Mouse (Mus musculus) CD8-positive naive resting alpha-beta T cell, adult 2 months (primary cell): ENCODE data around the gene Rp9.
A peak's percentile ranks its signal among the peaks of the same experiment; 100 is the strongest.

Experiments used
- DNase-seq, 2 experiments: peaks; one replicate each; pipeline ENCODE4 v3.0.0; 2022; ENCODE audit warnings: low read depth in 2 of 2, low spot score in 2 of 2

The Rp9 gene

DNA sequence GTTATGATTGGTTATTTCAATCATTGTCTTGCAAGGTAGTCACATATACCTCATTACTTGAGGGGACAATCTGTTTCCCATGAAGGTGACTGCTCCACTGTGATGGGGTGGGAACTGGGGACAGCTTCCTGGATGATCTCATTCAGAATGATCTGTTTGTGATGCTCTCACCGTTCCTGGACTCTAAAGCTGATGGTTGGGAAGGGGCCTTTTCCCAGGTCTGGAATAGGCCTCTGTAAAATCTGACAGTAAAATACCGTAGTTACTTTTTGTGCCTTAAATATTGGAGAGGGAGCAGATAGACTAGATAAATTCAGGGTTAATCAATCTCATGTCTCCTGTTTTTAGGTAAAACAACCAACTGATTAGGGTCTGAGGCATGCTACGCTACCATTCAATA, at the start of gene Rp9:
Rp9 (minus strand) TSS at position 101 of the 400 bp plus-strand sequence.
- no peak for DNase-seq

DNA sequence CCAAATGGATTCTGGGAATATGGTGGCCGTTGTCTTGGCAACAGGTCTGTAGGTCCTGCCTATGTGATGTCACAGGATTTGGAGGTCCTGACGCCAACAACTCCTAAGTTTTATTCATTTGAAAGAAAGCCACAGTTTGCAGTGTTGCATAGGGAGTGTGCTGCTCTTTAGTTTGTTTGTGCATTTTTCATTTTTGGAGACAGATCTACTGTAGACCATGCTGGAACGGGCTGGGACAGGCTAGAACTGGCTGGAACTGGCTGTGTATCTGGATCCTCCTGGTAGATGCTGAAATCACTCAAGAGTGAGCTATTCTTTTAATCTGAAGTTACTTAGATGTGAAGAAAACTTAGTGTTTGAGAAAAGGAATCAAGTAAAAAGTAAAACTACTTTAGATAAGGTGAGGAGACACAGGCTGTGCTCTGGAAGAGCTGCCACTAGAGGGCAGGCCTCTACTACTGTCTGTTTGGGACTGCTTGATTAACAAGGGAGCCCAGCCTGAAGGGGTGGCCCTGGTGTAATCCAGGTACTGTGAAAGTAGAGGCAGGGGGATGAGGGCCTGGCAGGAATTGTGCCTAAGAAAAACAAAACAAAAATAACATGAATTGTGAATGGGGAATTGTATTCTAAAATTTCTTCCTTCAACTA, 49.0 kb upstream of the Rp9 start:
- peak in 1 of 2 experiments; percentile 10 for DNase-seq

DNA sequence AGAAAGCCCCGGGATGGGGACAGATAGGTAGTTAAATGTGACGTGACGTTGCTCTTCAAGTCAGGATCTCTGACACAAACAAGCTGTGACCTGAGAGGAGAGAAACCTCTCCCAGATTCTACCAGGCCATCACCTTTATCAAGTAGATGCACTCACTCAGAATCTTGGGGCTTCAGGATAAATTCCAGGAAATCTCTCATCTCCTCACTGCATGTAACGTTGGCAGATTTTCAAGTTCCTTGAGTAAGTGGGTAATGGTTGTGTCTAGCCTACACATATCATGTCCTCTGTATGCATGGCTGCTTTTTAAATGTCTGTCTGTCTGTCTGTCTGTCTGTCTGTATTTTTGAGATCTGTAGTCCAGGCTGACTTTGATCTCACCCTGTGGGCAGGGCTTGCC, 45.5 kb upstream of the Rp9 start:
- no peak for DNase-seq

GRCm38 (mm10) chr9:22505574-22505973, 36.0 kb upstream of the Rp9 start:
- no peak for DNase-seq

GRCm38 (mm10) chr9:22503581-22503980, 34.0 kb upstream of the Rp9 start:
- no peak for DNase-seq

GRCm38 (mm10) chr9:22502972-22503371, 33.4 kb upstream of the Rp9 start:
- DNase-seq = no peak

GRCm38 (mm10) chr9:22497021-22497767, 27.7 kb upstream of the Rp9 start:
- DNase-seq = no peak

- no peak for DNase-seq
These were observed 25.6 kb upstream of the Rp9 start for GRCm38 (mm10) chr9:22495133-22495532.

DNA sequence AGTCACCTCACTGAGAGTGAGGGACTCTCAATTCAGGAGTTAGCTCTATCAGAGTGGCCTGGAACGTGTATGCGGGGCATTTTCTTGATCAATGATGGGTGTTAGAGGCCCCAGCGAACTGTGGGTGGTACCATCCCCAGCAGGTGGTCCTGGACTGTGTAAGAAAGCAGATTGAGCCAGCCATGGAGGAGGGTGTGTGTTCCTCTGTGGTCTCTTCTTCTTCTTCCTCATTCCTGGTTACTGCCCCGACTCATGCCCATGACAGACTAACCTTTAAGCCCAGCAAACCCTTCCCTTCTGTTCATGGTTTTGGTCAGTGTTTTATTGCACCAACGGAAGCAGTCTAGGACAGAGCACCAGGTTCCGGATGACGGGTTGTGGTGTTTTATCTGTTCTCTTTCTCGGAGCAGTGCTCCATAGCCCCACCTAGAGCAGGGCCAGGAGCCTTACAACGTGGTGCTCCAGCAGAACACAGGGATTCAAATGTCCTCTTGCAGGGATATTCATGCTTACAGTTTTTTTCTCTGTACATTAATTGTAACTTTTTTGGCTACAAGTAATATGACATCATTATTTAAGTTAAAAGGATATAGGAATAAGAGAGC, 24.8 kb upstream of the Rp9 start:
- DNase-seq = no peak

DNA sequence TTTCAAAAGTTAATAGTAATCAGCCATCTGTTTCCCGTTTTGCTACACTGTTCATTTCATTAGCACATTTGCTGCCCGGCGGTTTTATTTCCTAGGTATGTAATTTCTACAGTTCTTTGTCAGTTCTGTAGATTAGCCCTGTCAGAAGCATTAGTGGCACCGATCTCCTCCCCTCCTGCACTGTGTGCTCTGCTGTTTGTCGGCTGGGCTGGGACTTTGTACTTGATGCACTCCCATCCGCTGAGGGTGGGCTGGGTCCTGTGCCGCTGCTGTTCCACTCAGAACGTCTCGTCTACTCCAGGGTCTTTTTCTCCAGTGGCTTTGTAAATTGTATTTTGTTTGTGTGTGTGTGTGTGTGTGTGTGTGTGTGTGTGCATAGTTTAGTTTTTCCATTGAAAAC, 19.4 kb upstream of the Rp9 start:
- DNase-seq = no peak

DNA sequence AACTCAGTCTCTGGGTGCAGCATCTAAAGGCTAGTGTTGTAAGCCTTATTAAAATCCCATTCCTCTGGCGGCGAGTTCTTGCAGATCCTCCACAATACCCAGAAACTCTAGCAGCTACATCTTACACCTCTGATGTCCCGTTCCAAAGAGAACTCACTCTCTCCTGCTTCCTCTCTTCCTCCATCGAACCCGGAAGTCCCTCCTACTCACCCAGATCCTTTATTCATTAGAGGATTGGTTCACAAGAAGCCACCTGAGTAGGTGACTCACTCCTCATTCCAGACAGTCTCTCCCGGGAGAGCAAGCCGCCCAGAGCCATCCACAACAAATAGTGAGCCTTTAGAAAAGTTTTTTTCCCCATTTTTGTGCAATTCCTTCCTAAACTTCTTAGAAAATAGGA, 16.7 kb upstream of the Rp9 start:
- DNase-seq = no peak

DNA sequence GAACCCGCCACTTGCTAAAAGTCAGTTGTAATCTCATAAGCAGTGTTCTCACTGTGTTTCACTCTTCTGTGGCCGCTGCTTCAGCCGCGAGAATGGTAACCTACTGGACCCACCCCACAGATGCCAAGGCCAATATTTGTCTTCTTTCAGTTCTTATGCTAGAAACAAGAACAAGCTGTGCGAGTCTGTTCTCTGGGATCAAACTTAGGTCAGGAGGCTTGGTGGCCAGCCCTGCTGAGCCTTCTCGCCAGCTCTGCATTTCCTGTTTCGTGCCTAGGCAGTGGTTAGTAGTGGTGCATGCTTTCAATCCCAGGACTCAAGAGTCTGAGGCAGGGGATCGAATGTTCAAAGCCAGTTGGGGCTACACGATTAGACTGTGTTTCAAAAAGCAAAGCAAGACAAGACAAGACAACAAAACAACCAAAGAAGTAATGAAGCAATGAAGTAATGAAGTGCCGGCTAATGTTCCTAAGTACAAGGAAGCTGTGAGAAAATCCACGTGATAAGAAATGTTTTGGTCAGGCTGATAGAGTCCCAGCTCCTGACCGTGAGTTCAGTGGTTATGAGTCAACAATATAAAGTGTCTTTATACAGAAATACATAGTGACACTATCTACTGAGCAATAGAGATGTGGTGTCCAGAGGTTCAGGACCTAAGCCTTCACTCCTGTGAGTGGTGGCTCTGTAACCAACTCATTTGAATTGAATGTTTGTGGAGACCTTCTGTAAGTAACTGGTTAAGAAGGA, 15.2 kb upstream of the Rp9 start:
- no peak for DNase-seq

DNA sequence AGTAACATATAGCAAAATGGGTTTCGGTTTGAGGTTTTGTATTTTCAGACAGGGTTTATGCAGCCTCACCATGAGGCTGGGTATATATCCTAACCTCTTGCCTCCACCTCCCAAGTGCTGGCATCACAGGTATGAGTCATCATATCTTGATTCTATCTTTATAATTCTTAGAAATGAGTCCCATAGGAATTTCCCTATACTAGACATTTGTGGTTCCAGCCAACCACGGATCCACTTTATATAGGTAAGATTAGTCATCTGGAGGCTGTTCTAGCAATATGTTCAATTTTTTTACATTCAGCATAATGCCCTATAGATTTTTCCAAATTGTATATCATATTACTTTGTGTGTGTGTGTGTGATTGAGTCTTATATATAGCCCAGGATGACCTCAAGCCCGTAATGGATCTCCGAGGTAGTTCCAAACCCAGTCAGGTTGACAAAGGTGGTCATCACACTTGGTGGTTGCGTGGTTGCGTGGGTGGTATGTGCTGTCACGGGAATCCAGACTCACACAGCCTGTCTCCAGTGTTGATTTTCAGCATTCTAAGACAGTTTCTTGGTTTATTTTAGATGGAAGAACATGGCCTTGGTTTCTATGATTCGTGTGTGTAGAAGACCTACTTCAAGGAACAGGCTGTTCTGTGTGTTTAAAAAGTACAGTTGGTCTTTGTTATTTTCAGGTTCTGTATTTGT, 14.5 kb upstream of the Rp9 start:
- DNase-seq = no peak

- no peak for DNase-seq
These were observed 9.4 kb upstream of the Rp9 start for GRCm38 (mm10) chr9:22478946-22479345.

DNA sequence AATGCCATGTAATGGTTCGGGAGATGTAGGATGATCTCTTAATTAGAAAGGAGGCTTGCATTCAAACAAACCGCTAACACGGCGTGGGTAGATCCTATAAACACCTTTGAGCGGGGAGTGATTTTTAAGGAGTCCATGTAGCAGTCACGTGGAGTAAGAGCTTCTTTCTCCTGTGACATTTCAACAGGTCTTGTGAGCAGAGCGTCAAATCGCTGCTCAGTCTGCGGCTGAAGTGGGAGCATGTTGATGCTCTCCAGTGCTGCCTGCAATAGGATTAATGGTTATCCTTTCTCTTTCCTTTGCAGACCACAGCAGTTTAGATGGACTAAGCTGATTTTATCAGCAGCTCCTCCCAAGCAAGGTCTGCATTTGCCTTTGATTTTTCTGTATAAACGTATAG, 6.7 kb upstream of the Rp9 start:
- peak in 1 of 2 experiments; percentile 2 for DNase-seq

- DNase-seq = peak; percentile 94 to 95
These were observed 5.9 kb upstream of the Rp9 start, which contains the start of gene Bbs9 for GRCm38 (mm10) chr9:22475424-22475868. Gene Bbs9 (plus strand): TSS chr9:22475715.

DNA sequence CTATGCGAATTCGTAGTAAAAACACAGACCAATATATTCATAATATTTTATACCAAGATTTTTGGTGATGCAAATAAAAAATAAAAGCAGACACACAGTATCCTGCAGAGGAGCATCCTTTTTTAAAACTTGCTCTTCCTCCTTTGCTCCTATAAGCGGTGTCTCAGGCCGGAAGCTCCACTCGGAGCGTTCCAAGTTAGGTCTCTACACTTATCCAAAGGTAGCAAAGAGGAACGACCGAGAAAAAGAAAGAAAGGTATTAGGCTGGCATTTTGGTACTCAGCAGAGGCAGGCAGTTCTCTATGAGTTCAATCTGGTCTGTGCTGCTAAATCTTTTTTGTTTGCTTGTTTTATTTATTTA, 664 bp downstream of the Rp9 start:
- DNase-seq = no peak

GRCm38 (mm10) chr9:22468170-22468898, 1.2 kb downstream of the Rp9 start:
- DNase-seq = peak; percentile 44 to 55

DNA sequence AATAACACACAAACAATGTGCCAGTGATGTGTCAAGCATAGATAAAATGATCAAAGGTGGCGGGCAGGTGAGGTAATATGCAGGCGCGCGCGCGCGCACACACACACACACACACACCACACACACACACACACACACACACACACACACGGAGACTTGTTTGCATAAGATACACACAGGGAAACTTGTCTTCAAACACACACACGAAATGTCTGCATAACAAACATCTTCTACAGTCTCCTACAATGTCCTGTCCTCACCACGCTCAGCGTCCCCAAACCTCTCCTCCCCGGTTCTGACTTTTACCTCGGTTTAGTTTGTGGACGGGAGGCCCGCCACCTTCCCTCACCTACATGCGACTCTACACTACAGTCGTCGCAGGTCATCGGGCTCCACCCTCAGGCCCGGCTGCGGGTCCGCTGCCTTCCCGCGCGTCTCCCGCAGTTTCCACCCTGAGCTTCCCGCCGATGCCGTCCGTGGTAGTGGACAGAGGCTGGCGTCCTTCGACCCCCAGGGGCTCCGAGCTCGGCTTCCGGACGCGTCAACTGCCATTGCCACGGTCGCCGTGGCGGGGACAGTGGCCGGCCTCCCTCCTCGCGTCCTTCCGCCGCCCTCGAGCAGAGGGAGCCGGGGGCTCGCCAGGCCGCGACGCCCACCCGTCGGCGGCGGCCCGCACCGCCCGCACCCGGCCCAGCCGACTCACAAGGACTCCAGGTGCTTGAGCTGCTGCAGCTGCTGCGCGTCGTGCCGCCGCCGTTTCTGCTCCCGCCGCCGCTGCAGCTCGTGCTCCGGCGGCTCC, 2.0 kb downstream of the Rp9 start:
- DNase-seq = peak; percentile 41 to 53

DNA sequence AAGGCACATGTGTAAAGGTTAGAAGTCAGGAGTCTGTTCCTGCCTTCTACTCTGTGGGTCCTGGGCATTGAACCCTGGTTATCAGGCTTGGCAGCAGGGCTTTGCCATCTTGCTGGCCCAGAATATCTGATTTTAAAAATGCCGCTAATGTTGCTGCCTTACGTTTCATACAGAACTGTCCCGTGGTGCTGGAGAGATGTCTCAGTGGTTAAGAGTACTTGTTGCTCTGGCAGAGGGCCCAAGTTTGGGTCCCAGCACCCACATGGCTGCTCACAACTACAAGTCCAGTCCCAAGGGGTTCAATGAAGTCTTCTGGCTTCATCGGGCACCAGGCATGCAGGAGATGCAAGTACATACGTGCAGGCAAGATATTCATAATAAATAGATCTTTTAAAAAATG, 3.3 kb downstream of the Rp9 start:
- no peak for DNase-seq
